Mouse (Mus musculus): Measurements from ENCODE around the gene Diablo. TPM values are rescaled to one million over a fixed set of nuclear protein-coding genes. Genes with fewer than 3 reads are reported as not detected.

The Diablo gene
- polyA plus RNA-seq (2015; fragmentation: Nextera tagmentation; extraction: Ambion mirVana), result 71.7 and 77.1 TPM in 2 replicates

DNA sequence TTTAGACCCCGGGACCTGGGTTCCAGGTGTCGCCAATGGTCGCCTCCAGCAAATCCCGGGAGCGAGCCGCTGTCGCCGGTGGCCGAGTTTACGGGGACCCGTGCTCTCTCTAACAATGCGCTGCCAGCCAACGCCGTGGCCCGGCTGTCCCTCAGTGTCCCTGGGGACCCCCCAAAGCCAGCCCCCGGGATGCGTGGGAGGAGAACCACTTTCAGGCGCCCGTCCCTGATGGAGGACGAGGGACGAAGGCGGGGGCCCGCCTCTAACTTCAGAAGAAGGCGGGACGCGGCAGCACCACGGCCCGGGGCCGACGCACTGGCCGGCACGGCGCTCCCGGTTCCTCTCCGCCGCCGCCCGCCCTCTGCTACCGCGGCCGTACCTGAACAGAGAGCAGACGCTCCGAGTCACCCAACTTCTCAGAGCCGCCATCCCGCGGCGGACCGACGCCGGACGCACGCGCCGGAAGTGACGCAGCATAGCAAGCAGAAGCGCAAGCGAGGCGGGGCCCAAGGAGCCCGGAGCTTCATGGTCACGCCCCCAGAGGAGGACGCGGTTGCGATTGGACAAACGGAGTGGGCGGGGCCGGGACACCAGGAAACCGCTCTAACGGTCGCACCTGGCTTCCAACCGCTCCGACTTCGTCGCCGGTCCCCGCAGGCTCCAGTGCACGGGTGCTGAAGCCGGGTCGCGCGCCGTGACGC lies at the start of gene Diablo:
TSS of gene Diablo (minus strand) at position 485 of the 701 bp plus-strand sequence.

GRCm38 (mm10) chr5:123572357-123573186 lies 48.6 kb upstream of the Diablo start, which contains the start of gene Vps33a:
Vps33a (minus strand) TSS chr5:123573038.

DNA sequence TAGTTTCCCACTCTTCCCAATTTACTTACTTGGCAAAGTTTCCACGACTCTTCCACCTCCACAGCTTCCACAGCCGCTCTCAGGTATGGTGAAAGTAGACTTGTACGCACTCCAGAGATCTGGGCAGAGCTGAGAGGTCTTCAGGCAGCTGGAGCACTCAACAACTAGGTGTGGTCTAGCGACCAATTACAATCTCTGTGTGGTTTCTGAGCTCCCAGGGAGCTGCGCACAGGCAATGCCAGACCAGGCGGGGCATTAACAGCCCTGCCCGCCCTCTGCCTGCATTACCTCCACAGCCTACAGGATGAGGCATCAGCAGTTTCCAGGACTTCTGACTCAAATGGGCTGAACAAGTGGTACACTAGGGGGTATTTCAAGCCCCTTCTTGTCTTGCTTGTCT lies 1.3 kb upstream of the Diablo start, which contains the start of gene Gm49027:
TSS of gene Gm49027 (minus strand) at position 208 of the 400 bp plus-strand sequence.

DNA sequence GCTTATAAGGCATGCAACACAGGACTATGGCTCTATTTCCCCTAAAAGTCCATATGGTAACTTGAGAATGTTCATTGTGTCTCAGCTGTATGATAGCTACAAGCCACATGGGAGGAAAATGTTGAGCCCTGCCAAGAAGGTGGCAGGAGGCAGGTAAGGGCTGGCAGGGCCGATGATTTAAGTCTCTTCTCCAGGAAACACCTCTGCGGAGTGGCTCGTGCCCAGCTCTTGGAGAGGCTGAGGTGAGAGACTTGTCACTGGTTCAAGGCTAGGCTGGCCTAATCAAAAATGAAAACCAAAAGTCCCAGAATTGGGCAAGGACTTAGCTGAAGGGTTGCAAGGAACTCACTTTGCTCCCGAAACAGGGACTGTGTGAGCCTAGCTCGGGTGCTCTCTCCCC lies 13.8 kb downstream of the Diablo start, which contains the start of gene B3gnt4:
TSS of gene B3gnt4 (plus strand) at position 301 of the 400 bp plus-strand sequence.

DNA sequence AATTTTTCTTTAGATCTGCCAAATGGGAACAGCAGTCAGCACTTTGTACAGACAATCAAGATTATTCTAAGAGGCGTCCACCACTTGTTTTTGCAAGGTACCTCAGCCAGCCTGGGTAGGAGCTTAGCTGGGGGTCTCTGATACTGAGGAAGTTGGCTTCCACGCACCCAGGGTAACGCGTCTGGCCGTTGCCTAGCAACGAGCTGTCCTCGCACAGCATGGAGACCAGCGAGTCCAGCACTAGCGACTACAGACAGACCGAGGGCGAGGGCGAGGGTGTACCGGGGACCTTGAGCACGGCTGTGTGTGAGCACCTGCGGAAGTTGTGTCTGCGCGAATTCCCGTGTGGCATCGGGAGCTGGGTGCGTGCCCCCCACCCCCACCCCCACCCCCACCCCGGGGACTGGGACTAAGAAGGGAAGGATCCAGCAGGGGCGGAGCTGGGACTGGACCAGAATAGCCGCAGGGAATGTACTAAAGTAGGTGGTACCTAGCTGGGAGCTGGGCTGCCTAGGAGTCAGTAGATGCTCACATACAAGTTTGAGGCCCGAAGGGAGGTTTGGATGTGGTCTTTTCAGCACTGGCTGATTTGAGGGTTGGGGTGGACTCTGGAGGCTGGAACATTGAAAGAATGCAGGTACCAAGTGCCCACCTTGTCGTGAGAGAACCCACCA lies 34.7 kb downstream of the Diablo start, which contains the start of the genes Lrrc43 and Il31:
TSS of gene Lrrc43 (plus strand) at position 194 of the 674 bp plus-strand sequence.
TSS of gene Il31 (minus strand) at position 378 of the 674 bp plus-strand sequence.

Small RNA genes lying within 50 kb of the gene (microRNA-seq; reads per million reads assigned to microRNA genes)
- gene Mir7647, result 0.20 to 0.64 reads per million in 2 experiments

Other genes with a start within 250 kb of the Diablo start
- gene Bcl7a, start 180.3 kb downstream of the Diablo start, polyA plus RNA-seq (2015; fragmentation: Nextera tagmentation; extraction: Ambion mirVana), result 14.2 and 16.1 TPM in 2 replicates
- 24.9 and 29.9 TPM in 2 replicates for gene Mlxip, start 129.4 kb downstream of the Diablo start, polyA plus RNA-seq (2015; fragmentation: Nextera tagmentation; extraction: Ambion mirVana)
- not detected in 2 replicates for gene Lrrc43, start 34.9 kb downstream of the Diablo start, polyA plus RNA-seq (2015; fragmentation: Nextera tagmentation; extraction: Ambion mirVana)
- not detected in 2 replicates for gene Il31, start 34.7 kb downstream of the Diablo start, polyA plus RNA-seq (2015; fragmentation: Nextera tagmentation; extraction: Ambion mirVana)
- gene B3gnt4, start 13.7 kb downstream of the Diablo start, polyA plus RNA-seq (2015; fragmentation: Nextera tagmentation; extraction: Ambion mirVana), result 0.10 TPM in 2 replicates
- gene Gm49027, start 1.3 kb upstream of the Diablo start, polyA plus RNA-seq (2015; fragmentation: Nextera tagmentation; extraction: Ambion mirVana), result not detected in 2 replicates
- 17.9 and 18.5 TPM in 2 replicates for gene Vps33a, start 48.9 kb upstream of the Diablo start, polyA plus RNA-seq (2015; fragmentation: Nextera tagmentation; extraction: Ambion mirVana)
- 45.1 and 46.2 TPM in 2 replicates for gene Clip1, start 160.4 kb upstream of the Diablo start, polyA plus RNA-seq (2015; fragmentation: Nextera tagmentation; extraction: Ambion mirVana)
- 33.6 and 33.9 TPM in 2 replicates for gene Zcchc8, start 196.9 kb upstream of the Diablo start, polyA plus RNA-seq (2015; fragmentation: Nextera tagmentation; extraction: Ambion mirVana)
- gene Rsrc2, start 225.2 kb upstream of the Diablo start, polyA plus RNA-seq (2015; fragmentation: Nextera tagmentation; extraction: Ambion mirVana), result 71.3 and 79.7 TPM in 2 replicates
- gene Kntc1, start 225.5 kb upstream of the Diablo start, polyA plus RNA-seq (2015; fragmentation: Nextera tagmentation; extraction: Ambion mirVana), result 4.9 and 6.2 TPM in 2 replicates

Measured in skeletal muscle tissue, postnatal 0 days (tissue).